Mouse (Mus musculus) megakaryocyte-erythroid progenitor cell, adult 5-6 weeks (primary cell): ENCODE results near the gene Adh7. TPM values are rescaled to one million over a fixed set of nuclear protein-coding genes. Genes with fewer than 3 reads are reported as not detected.

Experiments
- ATAC-seq: replicated peaks from 2 replicates; pipeline ENCODE4 v1.8.0; 2016; ENCODE audit warnings: mild to moderate bottlenecking, inconsistent platforms; ENCODE audit not compliant: severe bottlenecking, poor library complexity, low FRiP score, low TSS enrichment
- total RNA-seq, 2 experiments: library from RNA; stranded (forward) in 1 of 2; stranded (reverse) in 1 of 2; fragments of 200-1000, 215-1000 nt in 1 of 2; fragments of >200 nt in 1 of 2; fragmentation: Nextera tagmentation in 1 of 2; gene quantifications; 2 replicates each; pipeline ENCODE4 v1.2.3; 2014 to 2017

Adh7 gene
- total RNA-seq, 2 experiments from 2014 or later: not detected

- no peak for ATAC-seq
Measured at GRCm38 (mm10) chr3:138246511-138247020, 29.0 kb downstream of the Adh7 start.

GRCm38 (mm10) chr3:138247241-138247640 is 29.7 kb downstream of the Adh7 start:
- no peak for ATAC-seq

- ATAC-seq: no peak
Measured at GRCm38 (mm10) chr3:138248011-138248410, 30.5 kb downstream of the Adh7 start.

- no peak for ATAC-seq
Measured at GRCm38 (mm10) chr3:138248746-138249145, 31.2 kb downstream of the Adh7 start.

GRCm38 (mm10) chr3:138251156-138251555 is 33.6 kb downstream of the Adh7 start:
- ATAC-seq: no peak

GRCm38 (mm10) chr3:138254205-138254604 is 36.6 kb downstream of the Adh7 start:
- ATAC-seq: no peak

GRCm38 (mm10) chr3:138255366-138255765 is 37.8 kb downstream of the Adh7 start:
- no peak for ATAC-seq

- no peak for ATAC-seq
Measured at GRCm38 (mm10) chr3:138255780-138256550, 38.4 kb downstream of the Adh7 start.

- no peak for ATAC-seq
Measured at GRCm38 (mm10) chr3:138260721-138261669, 43.4 kb downstream of the Adh7 start, which contains the start of gene Adh1. TSS of gene Adh1 (plus strand) at chr3:138260991.

GRCm38 (mm10) chr3:138262568-138262967 is 45.0 kb downstream of the Adh7 start:
- no peak for ATAC-seq

- no peak for ATAC-seq
Measured at GRCm38 (mm10) chr3:138263154-138263930, 45.8 kb downstream of the Adh7 start.

- ATAC-seq: no peak
Measured at GRCm38 (mm10) chr3:138264648-138265047, 47.1 kb downstream of the Adh7 start.

- no peak for ATAC-seq
Measured at GRCm38 (mm10) chr3:138270507-138270906, 52.9 kb downstream of the Adh7 start.

- no peak for ATAC-seq
Measured at GRCm38 (mm10) chr3:138271297-138271696, 53.7 kb downstream of the Adh7 start.

GRCm38 (mm10) chr3:138273080-138273479 is 55.5 kb downstream of the Adh7 start:
- ATAC-seq: no peak

GRCm38 (mm10) chr3:138275100-138275499 is 57.5 kb downstream of the Adh7 start:
- no peak for ATAC-seq

GRCm38 (mm10) chr3:138282556-138282955 is 65.0 kb downstream of the Adh7 start:
- ATAC-seq: no peak
